In the genomic region with DNA sequence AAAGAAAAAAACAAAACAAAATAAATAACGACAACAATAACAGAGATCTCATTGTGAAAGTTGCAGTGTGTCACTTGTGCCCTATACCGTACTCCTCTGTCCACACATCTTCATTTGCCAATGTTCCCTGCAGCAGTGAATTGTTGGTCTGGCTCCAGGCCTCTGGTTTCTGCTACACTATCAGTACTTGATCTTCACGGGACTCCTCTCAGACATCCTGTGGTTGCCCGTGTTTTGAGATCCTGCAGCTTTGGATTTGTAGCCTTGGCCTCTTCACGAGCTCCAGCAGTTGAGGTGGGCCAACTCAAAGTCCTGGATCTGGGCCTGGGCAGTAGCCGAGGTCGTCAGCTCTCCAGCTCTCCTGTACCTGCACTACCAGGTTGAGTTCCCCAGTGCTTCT, we compare ENCODE assay signal across 27 mouse cellular contexts.
"Had no signal": no experiment of that assay in that cellular context is flagged by ENCODE, and none has a peak within 500 bp of the region (broad histone marks: within the 10 kb centered on the region; RNA-seq: fewer than 3 reads in every experiment).

No protein-coding gene starts in this region.

- H3K4me3 ChIP-seq: limb, embryonic 12.5 days; limb, embryonic 13.5 days; limb, embryonic 15.5 days; liver, embryonic 12.5 days; liver, embryonic 13.5 days; liver, embryonic 15.5 days; lung, embryonic 15.5 days; megakaryocyte, embryonic 14.5 days; midbrain, embryonic 10.5 days; midbrain, embryonic 12.5 days; midbrain, embryonic 13.5 days; midbrain, embryonic 15.5 days; myocyte; neural tube, embryonic 12.5 days had no signal

- H3K27me3 ChIP-seq: limb, embryonic 12.5 days; limb, embryonic 13.5 days; limb, embryonic 15.5 days; liver, embryonic 12.5 days; liver, embryonic 13.5 days; liver, embryonic 15.5 days; lung, embryonic 15.5 days; megakaryocyte, embryonic 14.5 days; midbrain, embryonic 12.5 days; midbrain, embryonic 13.5 days; midbrain, embryonic 15.5 days; neural tube, embryonic 12.5 days had no signal

- H3K27ac ChIP-seq: limb, embryonic 12.5 days; limb, embryonic 13.5 days; limb, embryonic 15.5 days; liver, embryonic 12.5 days; liver, embryonic 13.5 days; liver, embryonic 14.5 days; liver, embryonic 15.5 days; lung, embryonic 15.5 days; macrophage; midbrain, embryonic 10.5 days; midbrain, embryonic 12.5 days; midbrain, embryonic 13.5 days; midbrain, embryonic 15.5 days; neural tube, embryonic 12.5 days had no signal

- H3K9me3 ChIP-seq: limb, embryonic 12.5 days; limb, embryonic 13.5 days; limb, embryonic 15.5 days; liver, embryonic 12.5 days; liver, embryonic 13.5 days; liver, embryonic 15.5 days; lung, embryonic 15.5 days; megakaryocyte, embryonic 14.5 days; midbrain, embryonic 10.5 days; midbrain, embryonic 12.5 days; midbrain, embryonic 13.5 days; midbrain, embryonic 15.5 days; neural tube, embryonic 12.5 days had no signal

- DNase-seq: left cerebral cortex, postnatal 4 days; liver; liver, embryonic 13.5 days; liver, postnatal 0 days; lung, adult 18-20 months; lung, adult 2 months; lung, embryonic 14.5 days; lung, postnatal 10 days; lung, postnatal 14 days; lung, postnatal 36 days; lung, postnatal 4 days; midbrain, embryonic 14.5 days had no signal

- H3K36me3 ChIP-seq: limb, embryonic 12.5 days; limb, embryonic 13.5 days; limb, embryonic 15.5 days; liver, embryonic 12.5 days; liver, embryonic 13.5 days; liver, embryonic 15.5 days; lung, embryonic 15.5 days; midbrain, embryonic 10.5 days; midbrain, embryonic 12.5 days; midbrain, embryonic 13.5 days; midbrain, embryonic 15.5 days; neural tube, embryonic 12.5 days had no signal

- H3K9ac ChIP-seq: limb, embryonic 12.5 days; limb, embryonic 13.5 days; limb, embryonic 15.5 days; liver, embryonic 12.5 days; liver, embryonic 13.5 days; liver, embryonic 14.5 days; liver, embryonic 15.5 days; liver, postnatal 0 days; lung, embryonic 14.5 days; lung, embryonic 15.5 days; midbrain, embryonic 12.5 days; midbrain, embryonic 13.5 days; midbrain, embryonic 15.5 days; neural tube, embryonic 12.5 days had no signal
